Mouse (Mus musculus) MEL (cell line): ENCODE measurements around the gene Atg9b.

ENCODE experiments used
- CTCF ChIP-seq, 3 experiments: IDR thresholded peaks in 2 of 3; conservative IDR thresholded peaks in 1 of 3; 2 replicates each; pipeline ENCODE4 v1.5.1; 2011 to 2012; ENCODE audit warnings: low read length in 3 of 3, low read depth in 2 of 3, mild to moderate bottlenecking in 2 of 3, improper control_type of control experiment in 1 of 3, inconsistent platforms in 1 of 3, mixed read lengths in 1 of 3, moderate library complexity in 1 of 3; ENCODE audit not compliant: control insufficient read depth in 1 of 3, insufficient read depth in 1 of 3, poor library complexity in 1 of 3, severe bottlenecking in 1 of 3
- ELF1 ChIP-seq: IDR thresholded peaks from 2 replicates; pipeline ENCODE4 v1.6.1; 2014; ENCODE audit warnings: low read depth, mild to moderate bottlenecking, inconsistent platforms, low read length, improper control_type of control experiment, moderate library complexity
- GATA1 ChIP-seq: IDR thresholded peaks from 2 replicates; pipeline ENCODE4 v1.6.1; 2011; ENCODE audit warnings: low read depth, low read length, improper control_type of control experiment
- MXI1 ChIP-seq: IDR thresholded peaks from 2 replicates; pipeline ENCODE4 v1.6.1; 2011; ENCODE audit warnings: mild to moderate bottlenecking, low read depth, low read length, improper control_type of control experiment
- POLR2A ChIP-seq, 2 experiments: IDR thresholded peaks; 2 replicates each; pipeline ENCODE4 v1.6.1; 2011 to 2012; ENCODE audit warnings: low read length in 2 of 2, mild to moderate bottlenecking in 2 of 2, control low read depth in 1 of 2, improper control_type of control experiment in 1 of 2, low read depth in 1 of 2, moderate library complexity in 1 of 2; ENCODE audit not compliant: control insufficient read depth in 1 of 2, insufficient read depth in 1 of 2, poor library complexity in 1 of 2
- SIN3A ChIP-seq: IDR thresholded peaks from 2 replicates; pipeline ENCODE4 v1.6.1; 2012; ENCODE audit warnings: low read length, improper control_type of control experiment, inconsistent platforms
- SMC3 ChIP-seq: IDR thresholded peaks from 2 replicates; pipeline ENCODE4 v1.6.1; 2011; ENCODE audit warnings: low read depth, low read length, improper control_type of control experiment
- ZC3H11A ChIP-seq: IDR thresholded peaks from 2 replicates; pipeline ENCODE4 v1.6.1; 2012; ENCODE audit warnings: low read depth, mild to moderate bottlenecking, inconsistent platforms, low read length, improper control_type of control experiment
- ZKSCAN1 ChIP-seq: IDR thresholded peaks from 2 replicates; pipeline ENCODE4 v1.6.1; 2012; ENCODE audit warnings: low read depth, mild to moderate bottlenecking, inconsistent platforms, low read length, improper control_type of control experiment, moderate library complexity

GRCm38 (mm10) chr5:24380499-24380898 is 11.4 kb downstream of the Atg9b start:
- no peak for TF ChIP-seq POLR2A (IDR thresholded peaks at IDR 0.05; ENCODE audit: control insufficient read depth in 1 of 2, insufficient read depth in 1 of 2, low read depth in 1 of 2, low read length in 2 of 2, poor library complexity in 1 of 2)
- no peak; the same call in 1 of the 2 replicates for TF ChIP-seq MXI1
- no peak for TF ChIP-seq CTCF (IDR thresholded peaks at IDR 0.05 in 2 of 3, conservative IDR thresholded peaks at IDR 0.05 in 1 of 3; ENCODE audit: control insufficient read depth in 1 of 3, insufficient read depth in 1 of 3, low read depth in 2 of 3, low read length in 3 of 3, poor library complexity in 1 of 3, severe bottlenecking in 1 of 3)
- TF ChIP-seq ZC3H11A: no peak
- TF ChIP-seq ZKSCAN1: no peak
- TF ChIP-seq SMC3: no peak
- TF ChIP-seq SIN3A: peak; percentile 92
- no peak; the same call in 1 of the 2 replicates for TF ChIP-seq ELF1
- TF ChIP-seq GATA1: peak; percentile 96
